Mouse (Mus musculus) kidney, adult 11 months (tissue): ENCODE measurements around the gene Gm20696.
A peak's percentile ranks its signal among the peaks of the same experiment; 100 is the strongest.

Experiments
- DNase-seq: peaks from one replicate; pipeline ENCODE4 v3.0.0; 2022

Gm20696 gene

DNA sequence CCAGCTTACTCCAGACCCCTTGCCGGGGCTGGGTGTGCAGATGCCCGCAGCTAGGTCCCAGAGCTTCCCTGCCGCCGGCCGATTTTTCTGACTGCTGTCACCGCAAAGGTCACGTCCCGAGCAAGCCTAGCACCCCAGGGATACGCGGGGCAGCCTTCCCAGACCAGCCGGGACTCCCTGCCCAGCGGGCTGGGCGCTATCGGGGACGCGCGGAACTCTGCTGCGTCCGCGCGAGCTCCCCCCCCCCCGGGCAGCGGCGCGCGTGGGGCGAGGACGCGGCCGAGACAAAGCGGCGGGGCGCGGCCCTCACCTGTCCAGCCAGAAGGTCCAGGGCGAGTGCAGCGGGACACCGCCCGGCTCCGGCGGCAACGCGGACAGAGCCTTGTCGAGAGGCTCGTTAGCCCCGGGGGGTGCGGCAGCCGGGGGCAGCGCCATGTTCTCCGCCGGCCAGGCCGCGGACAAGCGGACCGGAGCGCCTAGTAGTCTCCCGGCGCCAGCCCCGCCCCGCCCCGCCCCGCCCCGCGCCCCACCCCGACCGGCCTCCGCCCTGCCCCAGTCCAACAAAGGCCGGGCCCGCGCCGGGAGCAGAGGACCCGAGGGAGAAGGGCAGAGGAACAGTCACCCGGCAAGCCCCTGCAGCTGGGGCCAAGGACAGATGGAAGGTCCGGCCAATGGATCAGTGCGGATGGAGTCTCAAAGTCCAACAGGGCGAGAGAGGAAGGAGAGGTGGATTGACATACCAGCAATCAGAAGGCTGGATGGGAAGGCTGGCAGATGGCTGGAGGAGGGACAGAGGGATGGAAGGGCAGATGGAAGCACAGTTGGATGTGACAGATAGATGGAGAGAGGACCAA lies at the start of gene Gm20696, which contains the start of gene Eif4e3:
Gene Gm20696 (minus strand): TSS at position 480 of the 854 bp plus-strand sequence.
Gene Eif4e3 (minus strand): TSS at position 454 of the 854 bp plus-strand sequence.
- peak; percentile 67 for DNase-seq

- DNase-seq: no peak
Observed at GRCm38 (mm10) chr6:99715913-99716312, 49.3 kb upstream of the Gm20696 start.

GRCm38 (mm10) chr6:99715191-99715590 lies 48.6 kb upstream of the Gm20696 start:
- no peak for DNase-seq

DNA sequence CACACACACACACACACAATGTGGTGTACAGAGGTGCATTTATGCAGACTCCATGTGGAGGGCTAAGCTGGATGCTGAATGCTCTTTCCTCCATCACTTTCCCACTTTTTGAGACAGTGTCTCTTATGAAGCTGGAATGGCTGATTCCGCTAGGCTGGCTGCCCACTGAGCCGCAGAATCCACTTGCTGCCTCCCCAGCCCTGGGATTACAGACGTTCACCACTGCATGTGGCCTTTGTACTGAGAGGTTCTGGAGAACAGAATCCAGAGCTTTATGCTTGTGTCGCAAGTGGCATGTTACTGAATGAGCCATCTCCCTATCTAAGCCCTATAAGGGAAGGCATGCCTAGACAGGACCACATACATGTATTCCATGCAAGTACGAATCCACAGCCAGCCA lies 46.7 kb upstream of the Gm20696 start:
- DNase-seq: no peak

- no peak for DNase-seq
Observed at GRCm38 (mm10) chr6:99711576-99712101, 45.0 kb upstream of the Gm20696 start.

DNA sequence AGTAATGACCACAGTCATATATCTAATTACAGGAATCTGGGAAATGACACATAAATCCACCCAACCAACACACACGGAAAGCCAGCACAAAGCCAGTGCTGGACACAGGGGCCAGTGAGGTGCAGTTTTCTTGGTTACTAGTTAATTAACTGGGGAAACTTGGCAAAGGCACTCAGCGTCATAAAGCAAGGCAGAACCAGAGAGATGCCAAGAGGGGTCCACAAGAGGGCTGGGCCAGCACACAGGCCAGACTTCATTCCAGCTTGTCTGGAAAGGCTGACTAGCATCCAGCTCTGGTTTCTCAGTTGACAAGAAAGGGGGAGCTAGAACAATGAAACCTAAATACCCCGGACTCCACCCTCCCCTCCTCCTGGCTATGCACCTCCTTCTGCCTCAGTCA lies 33.9 kb upstream of the Gm20696 start:
- DNase-seq: peak; percentile 35

DNA sequence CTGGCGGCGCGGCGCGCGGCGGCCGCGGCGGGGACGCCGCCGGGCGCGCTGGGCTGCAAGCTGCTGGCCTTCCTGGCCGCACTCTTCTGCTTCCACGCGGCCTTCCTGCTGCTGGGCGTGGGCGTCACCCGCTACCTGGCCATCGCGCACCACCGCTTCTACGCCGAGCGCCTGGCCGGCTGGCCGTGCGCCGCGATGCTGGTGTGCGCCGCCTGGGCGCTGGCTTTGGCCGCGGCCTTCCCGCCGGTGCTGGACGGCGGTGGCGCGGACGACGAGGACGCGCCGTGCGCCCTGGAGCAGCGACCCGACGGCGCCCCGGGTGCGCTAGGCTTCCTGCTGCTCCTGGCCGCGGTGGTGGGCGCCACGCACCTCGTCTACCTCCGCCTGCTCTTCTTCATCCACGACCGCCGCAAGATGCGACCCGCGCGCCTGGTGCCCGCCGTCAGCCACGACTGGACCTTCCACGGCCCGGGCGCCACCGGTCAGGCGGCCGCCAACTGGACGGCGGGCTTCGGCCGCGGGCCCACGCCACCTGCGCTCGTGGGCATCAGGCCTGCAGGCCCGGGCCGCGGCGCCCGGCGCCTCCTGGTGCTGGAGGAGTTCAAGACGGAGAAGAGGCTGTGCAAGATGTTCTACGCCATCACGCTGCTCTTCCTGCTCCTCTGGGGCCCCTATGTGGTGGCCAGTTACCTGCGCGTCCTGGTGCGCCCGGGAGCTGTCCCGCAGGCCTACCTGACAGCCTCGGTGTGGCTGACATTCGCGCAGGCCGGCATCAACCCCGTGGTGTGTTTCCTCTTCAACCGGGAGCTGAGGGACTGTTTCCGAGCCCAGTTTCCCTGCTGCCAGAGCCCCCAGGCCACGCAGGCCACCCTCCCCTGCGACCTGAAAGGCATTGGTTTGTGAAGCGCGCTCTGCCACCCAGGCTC lies 26.6 kb upstream of the Gm20696 start:
- DNase-seq: no peak

GRCm38 (mm10) chr6:99692206-99692915 lies 25.8 kb upstream of the Gm20696 start, which contains the start of gene Gpr27:
Gene Gpr27 (plus strand): TSS chr6:99692679.
- no peak for DNase-seq

DNA sequence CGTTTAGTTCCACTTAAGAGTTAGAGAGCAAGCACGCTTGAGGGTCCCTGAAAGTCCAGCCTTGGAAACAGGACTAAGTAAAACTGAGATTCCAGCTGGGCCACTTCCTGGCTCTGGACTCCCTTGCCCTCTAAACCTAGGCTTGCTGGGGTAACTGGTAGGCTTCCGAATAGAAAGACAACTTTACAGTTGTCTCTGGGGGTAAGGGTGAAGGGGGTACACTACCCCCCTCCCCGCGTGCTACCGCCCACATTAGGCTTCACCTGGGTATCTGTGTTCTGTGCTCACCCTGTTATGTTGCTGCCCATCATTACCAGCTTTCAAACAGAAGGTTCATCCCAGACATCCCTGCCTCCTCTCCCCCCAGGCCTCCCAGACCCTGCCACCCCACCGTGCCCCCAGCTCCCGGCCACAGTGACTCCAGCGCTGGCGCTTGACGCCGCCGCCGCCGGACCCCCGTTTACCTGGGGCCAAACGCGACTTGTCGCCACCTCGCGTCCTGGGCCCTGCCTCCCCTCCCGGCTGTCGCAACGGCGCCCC lies 25.1 kb upstream of the Gm20696 start:
- DNase-seq: no peak

GRCm38 (mm10) chr6:99688513-99688912 lies 21.9 kb upstream of the Gm20696 start:
- DNase-seq: no peak

- no peak for DNase-seq
Observed at GRCm38 (mm10) chr6:99684899-99685298, 18.3 kb upstream of the Gm20696 start.

DNA sequence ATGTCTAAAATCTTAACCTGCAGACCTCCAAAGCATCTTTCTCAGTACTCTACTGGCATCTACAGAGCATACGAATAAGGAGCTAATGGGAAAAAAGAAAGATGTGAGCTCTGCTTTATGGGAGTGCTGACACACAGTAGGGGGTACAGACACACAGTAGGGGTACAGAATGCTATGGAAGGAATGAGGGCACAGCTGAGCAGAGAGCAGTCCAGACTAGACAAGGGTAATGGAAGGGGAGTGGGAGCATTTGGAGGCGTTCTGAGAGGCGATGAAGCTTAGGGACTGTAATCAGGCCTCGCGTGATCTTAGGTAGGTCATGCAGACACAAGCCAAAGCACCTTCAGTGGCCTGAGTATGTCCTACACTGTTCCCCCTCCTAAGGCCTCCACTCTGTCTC lies 17.4 kb upstream of the Gm20696 start:
- DNase-seq: no peak

GRCm38 (mm10) chr6:99678108-99678507 lies 11.5 kb upstream of the Gm20696 start:
- no peak for DNase-seq

- no peak for DNase-seq
Observed at GRCm38 (mm10) chr6:99677325-99677724, 10.7 kb upstream of the Gm20696 start.

DNA sequence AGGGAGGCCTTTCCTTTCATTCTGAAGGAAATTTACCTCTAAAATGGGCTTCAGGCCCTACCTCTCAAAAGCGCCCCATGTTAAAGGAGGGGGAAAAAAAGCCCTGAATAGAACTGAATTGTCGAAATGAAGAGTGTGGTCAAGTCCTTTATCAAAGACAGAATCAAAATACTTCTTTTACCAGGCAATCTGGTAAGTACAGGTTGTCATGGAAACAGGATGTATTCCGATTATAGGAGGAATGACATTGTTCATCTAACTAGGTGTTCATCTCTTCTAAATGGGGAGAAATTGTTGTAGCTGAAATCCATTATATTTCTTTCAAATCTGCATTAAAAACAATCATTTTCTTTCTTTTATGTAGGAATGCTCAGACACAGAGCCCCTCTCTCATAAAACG lies 7.9 kb upstream of the Gm20696 start:
- no peak for DNase-seq

- DNase-seq: no peak
Observed at GRCm38 (mm10) chr6:99671768-99672167, 5.2 kb upstream of the Gm20696 start.

GRCm38 (mm10) chr6:99670481-99671119 lies 4.0 kb upstream of the Gm20696 start:
- DNase-seq: peak; percentile 42

DNA sequence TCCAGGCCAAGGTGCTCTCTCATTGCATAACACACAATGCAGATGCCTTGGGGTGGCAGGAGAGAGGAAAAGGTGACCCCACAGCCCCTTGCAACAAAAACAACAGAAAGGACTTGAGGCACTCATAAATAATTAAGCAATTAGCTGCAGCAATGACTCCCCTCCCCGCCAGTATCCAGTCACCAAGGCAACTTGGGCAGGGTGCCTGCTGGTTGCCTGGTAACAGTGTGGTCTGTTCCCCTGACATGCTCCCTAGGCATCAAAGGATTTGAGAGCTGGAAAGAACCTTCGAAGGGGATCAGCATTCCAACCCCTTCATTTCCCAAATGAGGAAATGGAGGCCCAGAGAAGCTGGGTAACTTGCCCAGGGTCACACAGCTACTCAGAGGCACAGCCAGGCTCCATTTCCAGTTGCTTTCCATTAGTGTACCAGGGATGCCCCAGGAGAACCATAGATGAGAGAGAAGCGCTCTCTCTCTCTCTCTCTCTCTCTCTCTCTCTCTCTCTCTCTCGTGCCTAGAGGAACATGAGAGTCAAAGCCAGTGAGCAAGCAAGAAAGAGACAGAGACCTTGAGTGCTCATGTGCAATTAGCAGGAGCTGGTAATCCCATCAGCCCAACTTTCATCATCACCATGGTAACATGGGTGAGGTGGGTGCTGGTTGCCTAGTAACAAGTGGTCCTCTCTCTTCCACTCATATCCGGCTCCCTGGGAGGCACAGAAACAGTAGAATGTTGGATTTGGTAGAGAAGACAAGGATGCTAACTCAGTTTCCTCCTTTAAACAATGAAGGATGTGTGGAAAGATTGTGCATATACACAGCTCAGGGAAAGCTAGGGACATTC lies 3.1 kb upstream of the Gm20696 start:
- DNase-seq: peak; percentile 66

DNA sequence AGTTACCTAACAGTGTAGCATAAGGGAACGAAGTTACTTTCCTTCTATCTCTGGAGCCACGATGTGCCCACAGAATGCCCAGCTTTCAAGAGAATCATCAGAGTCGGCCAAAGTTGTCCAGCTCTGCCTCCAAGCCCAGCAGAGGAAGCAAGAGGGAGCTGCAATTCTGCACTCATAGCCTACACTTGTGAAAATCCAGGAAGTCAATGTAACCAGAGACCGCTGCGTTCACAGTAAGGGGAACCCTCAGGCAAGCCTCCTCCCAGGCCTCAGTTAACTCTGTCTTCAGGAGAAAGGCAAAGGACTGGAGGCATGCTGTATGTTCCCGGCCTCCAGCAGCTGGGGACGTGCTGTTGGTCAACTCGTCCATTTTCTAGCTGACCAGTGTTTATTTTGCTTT lies 693 bp upstream of the Gm20696 start:
- DNase-seq: no peak

DNA sequence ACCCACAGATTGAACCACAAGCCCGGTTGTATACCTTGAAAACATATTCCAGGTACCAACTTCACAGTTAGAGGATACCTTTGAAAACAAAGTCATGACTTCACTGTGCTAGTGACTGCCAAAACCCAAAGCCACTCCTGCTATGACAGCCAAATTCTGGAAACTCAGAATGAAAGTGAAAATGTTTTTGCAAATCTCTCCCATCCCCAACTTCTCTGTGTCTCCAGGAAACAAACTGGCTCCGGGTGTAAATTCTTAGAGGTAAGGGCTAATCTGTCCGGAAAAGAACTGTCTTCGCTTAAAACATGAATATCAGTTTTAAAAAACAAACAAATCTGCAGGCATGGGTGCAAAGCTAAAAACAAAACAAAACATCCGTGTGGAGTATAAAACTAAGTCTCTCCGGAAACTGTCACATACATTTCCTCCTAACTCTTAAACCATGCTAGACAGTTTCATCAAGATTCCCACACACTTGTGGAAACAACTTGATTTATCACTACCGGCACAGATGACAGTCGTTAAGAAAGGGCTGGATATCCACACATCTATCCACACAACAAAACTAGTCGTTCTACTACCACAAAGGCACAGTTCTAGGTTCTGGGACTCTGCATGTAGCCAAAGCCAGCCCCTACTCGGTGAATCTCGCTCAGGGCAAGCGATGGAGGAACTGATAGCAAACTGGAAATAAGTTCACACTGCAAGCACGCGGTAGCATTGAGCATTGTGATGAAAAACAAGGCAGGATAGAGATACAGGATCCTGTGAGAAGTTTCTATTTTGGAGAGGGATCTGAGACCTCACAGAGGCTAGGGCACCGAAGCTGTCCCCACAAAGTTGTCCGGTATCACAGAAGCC lies 910 bp downstream of the Gm20696 start:
- DNase-seq: no peak
